Comparison of ENCODE assay signal across 8 mouse cellular contexts in genomic region chr17:12769380-12769921, GRCm38 (mm10). TPM values are rescaled to one million over a fixed set of nuclear protein-coding genes. Genes with fewer than 3 reads are reported as not detected.
DNase-seq lines count a peak whose midpoint lies in the region; ATAC-seq and TF ChIP-seq lines count a peak whose summit lies in the region.

Igf2r (minus strand) TSS chr17:12769664.

- peaks cover 11% of the 10 kb centered on the region; the same call in 1 of the 2 replicates for H3K27me3 ChIP-seq in ES-Bruce4 (ENCODE audit: control insufficient read depth, insufficient read depth, low read length, poor library complexity, severe bottlenecking)
- no peaks in the 10 kb centered on the region for H3K27me3 ChIP-seq in forebrain, embryonic 16.5 days (replicated peaks; ENCODE audit: control insufficient read depth, insufficient read depth, low read length)

- peak; percentile 28 for TF ChIP-seq POLR2A in ES-Bruce4 (IDR thresholded peaks at IDR 0.05; ENCODE audit: insufficient read depth, low read length)
- peak; percentile 66; the same call in 1 of the 2 replicates for TF ChIP-seq POLR2A in lung, adult 2 months (IDR thresholded peaks at IDR 0.05; ENCODE audit: borderline replicate concordance, extremely low read depth, low read depth, low read length)

- 0 out of 2 replicates have a peak, but pooled peaks have one; percentile 32 for TF ChIP-seq EP300 in ES-Bruce4 (IDR thresholded peaks at IDR 0.05; ENCODE audit: insufficient read depth, low read depth, low read length)

- H3K4me3 ChIP-seq in ES-Bruce4 (ENCODE audit: low read depth, low read length): peak within 1 kb of the TSS; percentile 78
- peak within 1 kb of the TSS; percentile 91 for H3K4me3 ChIP-seq in forebrain, embryonic 16.5 days (replicated peaks; ENCODE audit: low read length)
- peak within 1 kb of the TSS; percentile 82 for H3K4me3 ChIP-seq in layer of hippocampus, adult 2 months
- peak within 1 kb of the TSS; percentile 62 for H3K4me3 ChIP-seq in lung, adult 2 months (replicated peaks; ENCODE audit: extremely low read depth, low read depth, low read length)

- intact Hi-C loops in heart, postnatal 36 days (cut with DNase I): no loop called here

- ATAC-seq in forebrain, embryonic 16.5 days: peak; percentile 89
- ATAC-seq in neutrophil, adult 5-6 weeks (ENCODE audit: extremely low read depth, insufficient number of reproducible peaks, low FRiP score, poor library complexity, severe bottlenecking): peak; percentile 82

- no peaks in the 10 kb centered on the region for H3K36me3 ChIP-seq in ES-Bruce4 (ENCODE audit: control insufficient read depth, insufficient read depth, low read length, poor library complexity, severe bottlenecking)
- H3K36me3 ChIP-seq in forebrain, embryonic 16.5 days (ENCODE audit: control insufficient read depth, insufficient read depth): no peaks in the 10 kb centered on the region

- TF ChIP-seq CTCF in ES-Bruce4 (IDR thresholded peaks at IDR 0.05; ENCODE audit: low read depth, low read length): no peak
- TF ChIP-seq CTCF in layer of hippocampus, adult 2 months (conservative IDR thresholded peaks at IDR 0.05): peak; percentile 9; the same call in 1 of the 2 replicates
- no peak for TF ChIP-seq CTCF in lung, adult 2 months (IDR thresholded peaks at IDR 0.05; ENCODE audit: insufficient read depth, low read length)

- H3K4me2 ChIP-seq in forebrain, embryonic 16.5 days (ENCODE audit: low read length): peak within 1 kb of the TSS; percentile 85

- 3% methylated on average over 50 of the region's 67 CpGs for WGBS in forebrain, embryonic 16.5 days
- WGBS in lung, adult 2 months: 50% methylated on average over 67 of the region's 67 CpGs

- peak; percentile 87 for DNase-seq in cerebellum, adult 11-12 months
- DNase-seq in heart, postnatal 36 days: peak; percentile 66 to 74
- DNase-seq in layer of hippocampus, adult 2 months (ENCODE audit: low spot score in 2 of 2): peak; percentile 81
- peak; percentile 60 for DNase-seq in lung, adult 2 months
- peak; percentile 91 for DNase-seq in testis, postnatal 14 days (ENCODE audit: low spot score)

- H3K4me1 ChIP-seq in ES-Bruce4 (ENCODE audit: control insufficient read depth, insufficient read depth, low read length): no peaks in the 10 kb centered on the region
- H3K4me1 ChIP-seq in forebrain, embryonic 16.5 days (replicated peaks; ENCODE audit: control insufficient read depth, insufficient read depth, low read length): peaks cover 30% of the 10 kb centered on the region
- peaks cover 5% of the 10 kb centered on the region; the same call in 1 of the 2 replicates for H3K4me1 ChIP-seq in lung, adult 2 months (ENCODE audit: control insufficient read depth, insufficient read depth, low read length)

- H3K27ac ChIP-seq in ES-Bruce4 (ENCODE audit: insufficient read depth, low read length): no peak within 1 kb of the TSS
- peak within 1 kb of the TSS; percentile 68 for H3K27ac ChIP-seq in forebrain, embryonic 16.5 days (ENCODE audit: low read length)
- H3K27ac ChIP-seq in layer of hippocampus, adult 2 months: peak within 1 kb of the TSS; percentile 79

- H3K9ac ChIP-seq in ES-Bruce4 (ENCODE audit: low read depth, poor library complexity, severe bottlenecking): peak within 1 kb of the TSS; percentile 73
- peak within 1 kb of the TSS; percentile 90 for H3K9ac ChIP-seq in forebrain, embryonic 16.5 days (replicated peaks; ENCODE audit: low read depth, low read length)

- H3K9me3 ChIP-seq in ES-Bruce4 (replicated peaks; ENCODE audit: control insufficient read depth, insufficient read depth, low read length, poor library complexity, severe bottlenecking): peaks cover 9% of the 10 kb centered on the region
- no peaks in the 10 kb centered on the region for H3K9me3 ChIP-seq in forebrain, embryonic 16.5 days (ENCODE audit: control insufficient read depth, low read length)

RNA-seq across cellular contexts. Expression of gene Igf2r, which starts in this region (rescaled TPM):
- 61.4 and 64.3 TPM in 2 replicates for polyA plus RNA-seq in ES-Bruce4 (2011; ENCODE audit: insufficient read depth, insufficient read length, low read depth, missing spikeins)
- 11.9 TPM in 2 replicates for polyA plus RNA-seq in forebrain, embryonic 16.5 days (2015; fragmentation: Nextera tagmentation; extraction: Ambion mirVana)
- 100 to 1,000 TPM; 109 to 113 TPM for total RNA-seq in heart, postnatal 36 days (2021)
- total RNA-seq in layer of hippocampus, adult 2 months (2021): 10 to 100 TPM; 27.9 to 30.3 TPM
- 26.8 and 27.5 TPM in 2 replicates for polyA plus RNA-seq in lung, adult 2 months (2012; rRNA removed)
- 19.9 and 20.5 TPM in 2 replicates for total RNA-seq in neutrophil, adult 5-6 weeks (2017)
